Mouse (Mus musculus) layer of hippocampus, adult 11-12 months (tissue): ENCODE measurements around the gene Alg12.
"Not testable (repeated sequence)": the region's sequence is repeated elsewhere in the genome, so short reads cannot be mapped to it uniquely, and the experiment has no call there.

Experiments used
- DNase-seq: peaks from one replicate; pipeline ENCODE4 v3.0.0; 2022; ENCODE audit warnings: low spot score

Gene Alg12

GRCm38 (mm10) chr15:88774630-88775029 lies 44.5 kb downstream of the Alg12 start:
- not testable (repeated sequence) for DNase-seq

GRCm38 (mm10) chr15:88768537-88768936 lies 50.6 kb downstream of the Alg12 start:
- DNase-seq: no peak

GRCm38 (mm10) chr15:88766139-88766538 lies 53.0 kb downstream of the Alg12 start:
- DNase-seq: not testable (repeated sequence)

- DNase-seq: no peak
Measured at GRCm38 (mm10) chr15:88761551-88761950, 57.6 kb downstream of the Alg12 start.

GRCm38 (mm10) chr15:88758061-88758460 lies 61.1 kb downstream of the Alg12 start:
- no peak for DNase-seq

GRCm38 (mm10) chr15:88755761-88756160 lies 63.4 kb downstream of the Alg12 start:
- DNase-seq: no peak
